Mouse (Mus musculus): ENCODE results near the gene Adamts2.

The Adamts2 gene

DNA sequence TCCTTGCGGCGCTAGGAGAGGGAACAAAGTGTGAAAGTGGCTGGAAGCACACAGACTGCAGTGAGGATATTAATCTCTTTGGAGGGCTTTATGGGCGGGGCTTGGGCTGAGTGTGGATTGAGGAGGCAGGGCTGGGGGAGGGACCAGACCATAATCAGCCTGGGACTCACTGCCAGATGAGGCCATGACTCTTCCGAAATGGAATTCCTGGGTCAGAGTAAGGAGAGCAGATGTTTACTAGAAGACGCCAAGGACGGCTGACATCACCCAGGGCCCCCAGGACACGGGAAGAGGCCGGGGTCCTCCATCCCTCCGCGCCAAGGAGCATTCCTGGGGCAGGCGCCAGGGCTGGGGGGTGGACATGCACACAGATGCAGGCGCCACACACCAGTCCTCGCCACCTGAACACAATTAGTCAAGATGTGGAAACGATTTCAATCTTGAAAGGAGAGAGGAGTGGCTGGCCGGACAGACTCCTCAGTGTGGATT lies 20.4 kb downstream of the Adamts2 start:
- no peak for DNase-seq (ENCODE audit: extremely low read depth, low read depth)

GRCm38 (mm10) chr11:50623806-50624205 lies 21.9 kb downstream of the Adamts2 start:
- no peak for DNase-seq (ENCODE audit: extremely low read depth, low read depth)

GRCm38 (mm10) chr11:50624239-50624638 lies 22.4 kb downstream of the Adamts2 start:
- DNase-seq (ENCODE audit: extremely low read depth, low read depth), result no peak

GRCm38 (mm10) chr11:50624720-50625119 lies 22.8 kb downstream of the Adamts2 start:
- DNase-seq (ENCODE audit: extremely low read depth, low read depth), result no peak

DNA sequence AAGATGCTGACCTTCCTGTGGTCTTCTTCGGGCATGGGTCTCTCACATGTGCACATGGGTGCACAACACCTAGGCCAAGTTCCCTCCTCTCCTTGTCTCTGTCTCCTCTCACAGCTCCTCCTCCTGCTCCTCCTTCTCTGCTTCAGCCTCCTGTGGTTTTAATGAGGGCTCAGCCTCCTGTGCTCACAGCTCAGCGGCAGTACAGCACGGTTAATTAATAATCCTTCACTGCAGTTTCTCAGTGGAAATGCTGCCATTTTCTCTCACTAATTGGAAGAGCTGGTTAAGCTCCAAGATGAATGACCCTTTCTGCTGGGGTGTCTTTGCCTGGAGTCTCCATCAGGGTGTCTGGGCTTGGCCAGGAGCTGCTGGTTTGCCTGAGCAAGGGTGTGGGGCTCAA lies 27.0 kb downstream of the Adamts2 start:
- DNase-seq (ENCODE audit: extremely low read depth, low read depth), result no peak

- no peak for DNase-seq (ENCODE audit: extremely low read depth, low read depth)
Measured at GRCm38 (mm10) chr11:50630462-50630861, 28.6 kb downstream of the Adamts2 start.

GRCm38 (mm10) chr11:50632270-50632669 lies 30.4 kb downstream of the Adamts2 start:
- DNase-seq (ENCODE audit: extremely low read depth, low read depth), result no peak

DNA sequence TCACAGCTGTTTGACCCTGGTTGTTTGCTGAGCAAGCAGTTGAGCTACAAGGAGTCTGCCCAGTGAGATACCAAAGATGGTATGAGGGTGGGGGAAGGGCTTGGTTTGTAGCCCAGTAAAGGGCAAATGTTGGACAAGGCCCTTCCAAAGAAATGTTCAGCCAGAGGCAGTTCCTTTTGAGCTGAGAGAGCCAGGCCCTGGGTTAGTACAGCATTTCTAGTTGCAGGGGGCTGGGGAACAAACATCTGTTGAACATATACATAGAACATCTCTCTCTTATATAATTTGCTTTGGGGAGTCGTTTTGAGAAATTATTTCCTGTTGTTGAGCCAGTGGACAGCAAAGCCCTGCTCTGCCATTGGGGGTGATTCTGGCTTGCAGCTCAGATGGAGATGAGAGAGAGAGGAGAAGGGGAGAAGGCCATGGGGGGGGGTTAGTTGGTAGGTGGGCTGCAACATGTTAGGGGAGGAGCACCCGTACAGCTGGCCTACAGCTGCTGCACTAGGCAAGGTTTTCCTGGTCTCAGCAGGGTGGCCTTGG lies 33.2 kb downstream of the Adamts2 start:
- DNase-seq (ENCODE audit: extremely low read depth, low read depth), result no peak

GRCm38 (mm10) chr11:50637026-50637425 lies 35.1 kb downstream of the Adamts2 start:
- DNase-seq (ENCODE audit: extremely low read depth, low read depth), result no peak

- DNase-seq (ENCODE audit: extremely low read depth, low read depth), result no peak
Measured at GRCm38 (mm10) chr11:50638197-50638867, 36.4 kb downstream of the Adamts2 start.

DNA sequence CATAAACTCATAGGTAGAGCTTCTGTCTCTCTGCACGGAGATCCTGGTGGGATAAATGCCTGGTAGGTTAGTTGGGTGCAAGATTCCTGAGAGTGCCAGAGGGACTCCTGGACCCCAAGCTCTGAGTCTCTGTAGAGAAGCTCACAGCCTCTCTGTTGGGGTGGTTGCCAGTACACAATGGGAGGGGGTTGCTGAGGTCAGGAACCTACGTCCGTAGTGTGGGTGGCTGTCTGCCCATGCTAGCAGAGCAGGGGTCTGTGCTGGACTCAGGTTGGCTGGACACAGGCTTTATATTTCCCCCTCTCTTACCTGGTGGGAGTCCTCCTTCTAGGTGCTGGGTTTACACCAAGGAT lies 37.0 kb downstream of the Adamts2 start:
- no peak for DNase-seq (ENCODE audit: extremely low read depth, low read depth)

DNA sequence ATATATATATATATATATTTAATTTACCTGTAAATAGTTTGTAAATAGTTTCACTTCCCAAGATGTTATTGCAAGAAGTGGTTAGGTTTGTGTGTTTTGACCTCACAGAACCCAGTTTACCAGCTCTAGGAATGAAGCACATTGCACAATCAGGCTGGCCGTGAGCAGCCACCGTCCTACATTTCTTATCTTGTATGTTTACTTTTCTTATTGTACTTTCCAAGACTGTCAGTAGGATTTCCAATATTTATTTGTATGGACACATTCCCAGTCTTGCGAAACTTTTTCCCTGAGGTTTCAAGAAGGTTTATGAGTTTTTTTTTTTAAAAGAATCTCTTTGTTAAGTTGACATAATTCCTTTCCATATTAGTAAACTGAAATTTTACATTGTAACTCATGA lies 40.7 kb downstream of the Adamts2 start:
- no peak for DNase-seq (ENCODE audit: extremely low read depth, low read depth)

GRCm38 (mm10) chr11:50646148-50646547 lies 44.3 kb downstream of the Adamts2 start:
- DNase-seq (ENCODE audit: extremely low read depth, low read depth), result no peak

- DNase-seq (ENCODE audit: extremely low read depth, low read depth), result no peak
Measured at GRCm38 (mm10) chr11:50648143-50648807, 46.4 kb downstream of the Adamts2 start.

DNA sequence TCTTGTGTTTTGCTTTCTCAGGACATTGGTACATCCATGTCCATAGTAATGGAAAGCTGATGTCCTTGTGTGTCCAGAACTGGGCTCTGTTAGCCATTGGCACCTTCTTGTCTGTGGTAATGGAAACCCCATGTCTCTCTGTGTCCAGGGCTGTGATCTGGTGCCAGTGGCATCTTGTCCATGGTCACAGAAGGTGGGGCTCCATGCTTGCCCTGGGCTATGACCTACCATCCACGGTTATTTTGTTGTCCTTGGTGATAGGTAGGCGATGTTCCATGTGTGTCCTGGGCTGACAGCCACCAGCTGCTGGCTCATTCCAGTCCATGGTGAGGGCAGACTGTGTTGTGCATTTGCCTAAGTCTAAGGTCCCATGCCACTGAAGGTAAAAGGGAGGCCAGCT lies 48.2 kb downstream of the Adamts2 start:
- DNase-seq (ENCODE audit: extremely low read depth, low read depth), result no peak

- DNase-seq (ENCODE audit: extremely low read depth, low read depth), result no peak
Measured at GRCm38 (mm10) chr11:50653746-50654431, 52.0 kb downstream of the Adamts2 start.

GRCm38 (mm10) chr11:50658826-50659225 lies 56.9 kb downstream of the Adamts2 start:
- DNase-seq (ENCODE audit: extremely low read depth, low read depth), result no peak

- no peak for DNase-seq (ENCODE audit: extremely low read depth, low read depth)
Measured at GRCm38 (mm10) chr11:50662176-50662575, 60.3 kb downstream of the Adamts2 start.

- DNase-seq (ENCODE audit: extremely low read depth, low read depth), result no peak
Measured at GRCm38 (mm10) chr11:50664826-50665225, 62.9 kb downstream of the Adamts2 start.

GRCm38 (mm10) chr11:50669542-50670362 lies 67.9 kb downstream of the Adamts2 start:
- no peak for DNase-seq (ENCODE audit: extremely low read depth, low read depth)

- no peak for DNase-seq (ENCODE audit: extremely low read depth, low read depth)
Measured at GRCm38 (mm10) chr11:50670363-50670725, 68.5 kb downstream of the Adamts2 start.

Measured in MEL-GATA-1-ER (cell line).